Mouse (Mus musculus): ENCODE measurements around the gene Stx4a.

DNA sequence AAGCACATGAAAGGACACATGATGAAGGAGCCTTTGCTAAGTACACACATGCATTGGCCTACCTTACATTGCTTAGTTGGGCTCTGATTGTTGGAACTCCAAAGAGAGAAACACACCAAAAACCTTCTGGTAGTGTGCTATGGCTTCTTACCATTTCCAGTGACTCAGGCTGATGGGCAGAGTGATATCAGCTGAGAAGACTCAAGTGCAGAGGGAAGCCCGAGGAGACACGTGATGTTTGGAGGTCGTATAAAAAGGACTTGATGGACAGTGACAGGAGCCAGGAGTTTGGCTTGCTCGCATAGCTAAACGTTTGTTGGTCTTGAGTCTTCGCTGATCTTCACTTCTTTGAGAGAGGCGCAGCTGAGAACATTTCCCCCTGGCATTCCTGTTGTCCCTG, 73.4 kb downstream of the Stx4a start:
- TF ChIP-seq CTCF (conservative IDR thresholded peaks at IDR 0.05; ENCODE audit: low read length) = no peak
- TF ChIP-seq NANOG (IDR thresholded peaks at IDR 0.05; ENCODE audit: borderline replicate concordance, low read length) = no peak
- no peak for TF ChIP-seq POU5F1 (IDR thresholded peaks at IDR 0.05; ENCODE audit: borderline replicate concordance, low read length)

All from E14TG2a.4 (cell line).